Mouse (Mus musculus) ES-E14 (cell line): ENCODE data around the gene Ephx3.

Source experiments
- CHD2 ChIP-seq: IDR thresholded peaks from 2 replicates; pipeline ENCODE4 v1.6.1; 2014; ENCODE audit warnings: mild to moderate bottlenecking, low read depth, low read length, inconsistent platforms
- HCFC1 ChIP-seq: IDR thresholded peaks from 2 replicates; pipeline ENCODE4 v1.6.1; 2012; ENCODE audit warnings: low read length, inconsistent platforms, borderline replicate concordance; ENCODE audit not compliant: insufficient read depth
- MAFK ChIP-seq: IDR thresholded peaks from 2 replicates; pipeline ENCODE4 v1.6.1; 2014; ENCODE audit warnings: mild to moderate bottlenecking, low read depth, low read length, inconsistent platforms; ENCODE audit not compliant: insufficient read depth
- ZC3H11A ChIP-seq: IDR thresholded peaks from 2 replicates; pipeline ENCODE4 v1.6.1; 2012; ENCODE audit warnings: low read depth, mild to moderate bottlenecking, inconsistent platforms, low read length, borderline replicate concordance
- ZNF384 ChIP-seq: IDR thresholded peaks from 2 replicates; pipeline ENCODE4 v1.6.1; 2012; ENCODE audit warnings: low read depth, low read length, inconsistent platforms

GRCm38 (mm10) chr17:32235534-32236191, 46.3 kb upstream of the Ephx3 start:
- no peak for TF ChIP-seq ZNF384
- no peak for TF ChIP-seq HCFC1
- no peak for TF ChIP-seq MAFK
- no peak for TF ChIP-seq ZC3H11A
- TF ChIP-seq CHD2, result no peak
